Mouse (Mus musculus) lung, adult 18-20 months (tissue): ENCODE measurements around the gene Creg1.
A peak's percentile ranks its signal among the peaks of the same experiment; 100 is the strongest.

Source experiments
- DNase-seq, 2 experiments: peaks; one replicate each; pipeline ENCODE4 v3.0.0; 2022; ENCODE audit warnings: mixed read lengths in 2 of 2

The Creg1 gene

DNA sequence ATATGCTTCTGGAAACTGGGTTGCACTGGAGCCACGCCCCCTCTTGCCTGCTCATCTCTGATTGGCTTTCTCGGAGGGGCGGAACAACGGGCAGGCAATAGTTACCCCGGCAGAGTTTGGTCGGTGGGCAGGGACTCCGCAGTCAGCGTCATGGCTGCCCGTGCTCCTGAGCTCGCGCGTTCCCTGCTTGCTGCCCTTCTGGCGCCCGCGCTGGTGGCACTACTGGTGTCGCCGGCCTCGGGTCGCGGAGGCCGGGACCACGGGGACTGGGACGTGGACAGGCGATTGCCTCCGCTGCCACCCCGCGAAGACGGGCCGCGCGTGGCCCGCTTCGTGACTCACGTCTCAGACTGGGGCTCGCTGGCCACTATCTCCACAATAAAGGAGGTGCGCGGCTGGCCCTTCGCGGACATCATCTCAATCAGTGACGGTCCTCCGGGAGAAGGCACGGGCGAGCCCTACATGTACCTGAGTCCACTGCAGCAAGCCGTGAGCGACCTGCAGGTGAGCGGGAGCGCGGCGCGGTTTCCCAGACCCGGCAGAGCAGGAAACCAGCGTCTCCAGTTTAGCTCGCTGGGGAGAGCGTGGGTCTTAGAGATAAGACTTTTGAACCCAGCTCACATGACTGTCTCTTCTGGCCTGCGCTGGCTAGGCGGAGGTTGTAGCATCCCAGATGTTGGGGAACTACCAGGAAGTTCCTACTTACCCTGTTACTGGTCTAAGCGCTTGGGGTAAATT lies at the start of gene Creg1:
Gene Creg1, plus strand, starts transcription at position 112 of the 738 bp plus-strand sequence.
- peak; percentile 96 to 97 for DNase-seq

DNA sequence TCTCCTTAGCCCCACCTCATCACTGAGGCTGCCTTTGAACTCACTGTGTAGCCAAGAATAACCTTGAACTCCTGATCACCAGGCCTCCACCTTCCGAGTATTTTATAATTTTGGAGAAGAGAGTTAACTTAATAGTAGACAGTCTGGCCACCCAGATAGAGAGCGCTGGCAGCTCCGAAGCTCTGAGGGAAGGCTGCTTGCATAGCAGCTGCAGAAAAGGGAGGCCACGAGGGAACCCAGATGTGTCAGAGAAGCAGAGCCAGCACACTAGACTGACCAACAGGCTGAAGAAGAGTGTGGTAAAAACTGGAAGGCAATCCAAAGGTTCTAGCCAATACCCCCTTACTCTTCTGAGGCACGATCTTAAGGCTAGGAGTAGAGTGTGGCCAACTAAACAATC lies 49.7 kb upstream of the Creg1 start:
- no peak for DNase-seq

DNA sequence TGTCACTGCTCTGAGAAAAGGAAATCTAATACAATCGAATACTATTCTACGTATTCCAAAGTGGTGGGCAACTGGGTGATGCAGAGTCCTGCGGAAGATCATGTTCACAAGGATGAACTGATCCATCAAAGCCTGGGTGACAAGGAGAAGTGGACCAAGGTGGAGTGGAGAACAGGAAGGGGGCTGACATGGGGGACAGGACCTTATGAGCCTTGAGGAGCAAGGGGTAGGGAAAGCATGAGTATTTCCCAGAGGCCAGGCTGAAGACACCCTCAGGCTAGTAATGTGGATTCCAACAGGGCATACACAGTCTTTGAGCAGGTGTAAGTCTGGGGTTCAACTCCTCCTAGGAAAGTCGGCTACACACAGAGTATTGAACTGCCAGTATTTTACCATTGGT lies 47.1 kb upstream of the Creg1 start:
- DNase-seq: no peak

DNA sequence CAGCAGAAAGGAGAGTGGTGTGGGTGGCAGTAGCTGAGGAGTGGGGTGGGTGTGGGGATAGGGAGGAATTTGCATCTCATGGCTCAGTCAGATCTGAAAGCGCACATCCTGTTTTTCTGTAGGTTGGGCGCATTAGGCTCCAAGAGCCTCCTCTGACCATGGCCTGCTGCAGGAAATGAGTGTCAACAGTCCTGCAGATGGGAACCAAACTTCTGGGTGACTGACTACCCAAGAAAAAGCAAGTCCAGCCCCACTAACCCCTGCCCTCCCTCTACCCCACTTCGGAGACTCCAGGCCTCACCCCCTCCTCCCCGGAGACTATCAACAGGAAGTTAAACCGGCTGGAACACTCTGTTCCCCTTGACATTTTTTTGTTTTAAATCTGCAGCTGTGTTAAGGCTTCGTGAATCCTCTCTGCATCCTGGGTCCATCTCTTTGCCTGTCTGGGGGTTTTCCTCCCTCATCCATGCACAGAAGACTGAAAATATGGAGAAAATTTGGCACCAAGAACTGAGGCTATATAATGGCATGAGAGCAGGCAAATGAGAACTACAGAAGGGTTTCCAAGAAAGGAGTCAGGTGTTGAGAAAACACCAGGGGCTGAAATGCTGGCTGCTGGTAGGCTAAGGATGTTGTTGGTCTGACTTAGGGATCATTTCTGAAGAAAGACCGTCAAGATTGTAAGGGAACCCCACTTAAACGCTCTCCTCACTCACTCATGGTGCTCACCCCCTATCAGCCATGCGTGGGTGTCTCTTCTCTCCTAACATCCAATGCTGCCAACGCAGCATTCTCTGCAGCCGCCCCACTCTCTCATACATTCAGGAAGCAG lies 45.6 kb upstream of the Creg1 start:
- DNase-seq: peak; percentile 75 to 77

DNA sequence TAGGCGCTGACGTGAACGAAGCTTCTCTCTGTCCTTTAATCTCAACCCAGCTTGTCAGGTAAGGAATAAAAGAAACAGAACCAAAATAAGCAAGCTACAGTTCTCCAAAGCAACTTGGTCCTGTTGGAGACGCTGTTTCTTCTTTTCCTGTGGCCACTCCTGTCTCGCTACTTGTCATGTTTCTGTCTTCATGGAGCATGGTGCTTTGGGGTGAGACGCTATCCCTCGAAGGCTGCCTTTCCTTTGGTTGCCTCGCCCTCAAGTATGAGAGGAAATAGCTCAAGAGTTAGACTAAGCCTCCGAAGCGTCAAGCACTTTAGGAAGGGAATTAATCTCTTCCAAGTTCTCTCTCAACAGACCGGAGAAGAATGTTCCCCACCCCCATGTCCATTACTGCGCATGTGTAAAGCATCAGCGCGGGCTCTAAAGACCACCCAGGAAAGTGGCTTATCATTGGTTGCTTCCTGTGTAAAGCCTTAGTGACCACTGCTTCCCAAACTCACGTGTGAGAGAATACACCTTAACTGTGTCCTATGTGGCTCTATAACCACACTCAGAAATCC lies 44.9 kb upstream of the Creg1 start:
- DNase-seq: peak in 1 of 2 experiments; percentile 38

DNA sequence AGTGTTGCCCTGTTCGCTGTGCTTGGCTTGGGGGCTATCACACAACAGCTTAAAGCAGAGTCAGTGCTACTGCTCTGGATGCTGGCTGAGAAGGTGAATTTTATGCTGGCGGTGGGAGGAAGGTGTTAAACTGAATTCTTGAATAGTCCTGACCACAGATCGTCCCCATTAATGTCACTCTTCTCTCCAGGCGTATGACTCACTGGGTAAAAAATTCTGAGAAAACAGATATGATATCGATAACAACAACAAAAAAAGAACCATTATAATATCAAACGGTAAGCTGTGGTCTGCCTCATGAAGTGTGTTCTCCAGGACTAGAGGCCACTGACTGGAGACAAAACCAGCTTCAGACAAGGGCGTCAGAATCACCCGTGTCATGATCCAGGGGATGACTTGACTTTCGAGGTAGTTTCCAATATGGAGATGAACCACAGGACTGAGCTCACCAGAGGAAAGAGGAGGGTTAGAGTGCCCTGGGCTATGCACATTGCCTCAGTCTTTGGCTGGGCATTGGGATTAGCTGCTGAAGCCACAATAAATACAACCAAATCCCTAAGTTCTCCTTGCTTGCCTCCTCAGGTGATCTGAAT lies 40.9 kb upstream of the Creg1 start:
- no peak for DNase-seq

DNA sequence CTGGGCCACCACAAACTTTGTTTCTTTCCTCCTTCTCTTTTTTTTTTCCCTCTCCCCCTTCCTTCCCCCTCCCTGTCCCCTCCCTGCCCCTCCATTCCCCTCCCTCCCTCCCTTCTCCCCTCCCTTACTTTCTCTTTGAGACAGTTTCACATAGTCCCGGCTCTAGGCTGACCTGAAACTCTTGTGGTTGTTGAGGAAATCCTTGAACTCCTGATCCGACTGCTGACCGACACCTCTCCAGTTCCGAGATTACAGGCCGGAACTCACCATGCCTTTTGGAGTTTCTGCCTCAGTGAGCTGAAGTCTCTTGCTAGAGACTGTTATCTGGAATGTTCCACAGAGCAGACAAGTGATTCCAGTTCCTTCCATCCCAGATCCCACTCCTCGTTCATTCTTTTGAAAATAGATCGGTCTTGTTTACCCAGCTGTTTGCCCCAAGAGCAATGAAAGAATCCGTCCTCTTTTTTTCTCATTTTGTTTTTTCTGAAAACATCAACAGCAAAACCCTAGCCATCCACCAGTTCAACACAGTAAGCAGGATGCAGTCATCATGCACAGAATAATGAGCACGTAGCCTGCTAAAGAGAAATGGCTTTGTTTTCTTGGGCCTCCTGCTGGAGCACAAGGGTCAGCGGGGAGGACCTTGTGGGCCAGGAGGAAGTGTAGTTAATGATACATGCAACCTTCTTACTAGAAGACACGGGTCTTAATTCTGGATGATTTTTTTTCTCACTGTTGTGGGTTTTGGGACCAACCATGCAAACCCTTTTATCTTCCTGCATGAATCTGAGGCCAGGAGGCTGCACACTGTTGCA lies 39.1 kb upstream of the Creg1 start:
- DNase-seq: no peak

DNA sequence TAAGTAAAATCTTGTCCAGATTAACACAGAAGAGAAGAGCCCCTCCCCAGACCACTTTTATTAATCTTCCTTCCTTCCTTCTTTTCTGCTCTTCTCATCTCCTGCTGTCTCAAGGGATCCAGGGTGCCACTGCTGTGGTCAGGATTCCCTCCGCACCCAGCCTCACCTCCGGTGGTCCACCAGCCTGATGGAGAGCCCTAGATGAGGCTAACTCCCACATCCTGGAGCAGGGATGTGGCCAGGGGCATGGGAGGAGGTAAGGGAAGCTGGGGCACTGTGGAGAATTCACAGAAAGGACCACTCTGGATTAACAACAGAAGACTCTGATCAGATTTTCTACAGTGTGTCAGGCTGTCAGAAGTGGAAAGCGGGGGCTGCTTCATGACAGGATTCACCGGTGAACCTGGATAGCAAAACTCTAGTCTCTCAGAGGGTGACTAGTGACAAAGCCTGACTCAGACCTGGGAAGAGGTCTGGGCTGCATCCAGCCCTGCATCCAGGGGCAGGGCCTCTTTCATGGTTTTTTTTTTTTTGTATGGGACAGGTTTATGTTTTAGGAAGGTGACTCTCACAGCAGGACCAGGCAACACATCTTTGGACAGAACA lies 38.4 kb upstream of the Creg1 start:
- no peak for DNase-seq

DNA sequence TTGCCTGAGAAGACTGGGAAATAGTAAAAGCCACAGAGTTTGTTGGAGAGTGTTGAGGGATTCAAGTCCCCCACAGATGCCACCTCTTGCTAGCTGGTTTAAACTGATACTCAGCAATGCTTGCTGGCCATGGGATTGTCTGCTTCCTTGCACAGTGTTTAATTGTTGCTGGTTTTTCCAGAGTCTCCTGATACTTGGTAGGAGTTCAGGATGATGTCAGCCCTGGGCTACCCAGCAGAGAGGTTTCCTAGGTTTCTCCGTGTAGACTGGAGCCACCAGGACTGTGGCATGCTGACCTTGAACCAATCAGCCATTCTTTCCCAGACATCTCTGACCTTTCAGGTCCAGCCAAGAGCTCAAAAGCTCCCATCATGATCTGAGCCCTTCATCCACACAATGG lies 36.6 kb upstream of the Creg1 start:
- DNase-seq: no peak

DNA sequence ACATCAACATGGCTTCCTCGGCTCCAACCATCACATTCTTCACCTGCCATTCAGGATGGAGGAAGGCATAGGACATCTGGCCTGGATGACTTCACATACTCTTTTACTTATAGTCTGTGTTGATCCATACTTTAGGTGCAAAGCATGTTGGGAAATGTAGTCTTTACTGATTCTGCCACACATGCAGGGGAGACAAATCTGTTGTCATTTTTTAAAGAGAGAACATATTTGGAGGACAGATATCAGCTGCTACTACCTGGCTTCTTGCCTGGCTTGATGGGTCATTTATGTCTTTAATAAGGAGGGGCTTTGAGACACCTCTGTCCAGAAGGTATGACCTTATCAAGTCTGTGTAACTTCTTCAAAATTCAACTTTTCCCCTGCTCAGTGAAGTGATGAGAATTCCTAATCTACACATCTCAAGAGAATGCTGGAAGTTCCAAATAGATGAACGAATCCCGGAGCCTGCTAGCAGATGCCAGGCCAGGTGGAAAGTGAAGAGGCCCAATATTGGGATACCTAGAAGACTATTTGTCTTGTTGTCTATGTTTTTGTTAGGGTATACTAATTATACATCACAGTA lies 35.4 kb upstream of the Creg1 start:
- no peak for DNase-seq

DNA sequence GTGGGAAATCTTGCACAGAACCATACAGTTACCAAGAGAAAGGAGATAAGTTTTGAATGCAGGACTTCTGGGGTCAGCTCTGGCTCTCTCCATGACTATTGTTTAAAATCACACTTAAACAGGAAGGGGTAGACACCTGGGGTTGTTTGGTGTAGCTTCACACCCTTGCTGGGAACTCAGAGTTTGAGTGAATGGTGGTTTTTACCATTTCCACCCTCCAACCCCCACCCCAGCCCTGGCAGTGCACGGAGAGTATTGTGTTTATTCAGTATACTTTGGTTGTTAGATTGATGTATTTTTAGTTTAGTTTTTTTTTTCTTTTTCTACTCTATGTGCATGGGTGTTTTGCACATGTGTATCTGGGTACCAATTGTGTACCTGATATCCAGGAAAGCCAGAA lies 33.4 kb upstream of the Creg1 start:
- DNase-seq: no peak

DNA sequence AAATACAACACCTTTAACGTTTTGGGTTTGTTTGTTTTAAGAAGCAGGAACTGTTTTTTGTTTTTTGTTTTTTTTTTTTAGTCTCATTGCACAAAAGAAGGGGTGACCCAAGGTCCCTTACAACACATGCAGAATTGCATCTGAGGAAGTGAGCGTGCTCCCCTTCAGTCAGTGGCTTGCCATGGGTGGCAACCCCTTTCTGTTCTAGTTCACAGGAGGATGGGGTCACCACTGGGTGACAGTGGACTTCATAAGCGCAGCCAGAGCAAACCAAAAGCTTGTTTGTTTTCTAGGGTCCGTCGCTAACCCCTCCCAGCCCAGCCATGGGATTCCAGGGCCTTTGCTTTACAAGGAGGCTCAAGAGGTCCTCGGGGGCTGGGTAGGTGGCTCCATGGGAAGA lies 32.0 kb upstream of the Creg1 start:
- DNase-seq: no peak

DNA sequence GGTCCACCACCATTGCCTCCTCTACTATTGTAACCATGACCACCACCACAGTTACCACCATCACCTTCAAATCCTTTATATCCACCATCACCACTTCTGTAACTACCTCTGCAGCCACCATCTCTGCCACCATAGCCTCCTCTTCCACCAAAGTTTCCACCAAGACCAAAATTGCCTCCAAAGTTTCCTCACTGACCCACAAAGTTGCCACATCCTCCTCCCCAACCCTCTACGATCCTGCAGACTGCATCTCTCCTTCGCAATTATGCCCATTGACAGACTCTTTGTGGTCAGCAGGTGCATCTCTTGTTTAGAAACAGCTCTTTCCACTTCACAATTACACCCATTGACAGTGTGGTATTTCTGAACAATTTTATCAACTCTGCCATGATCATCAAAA lies 28.7 kb upstream of the Creg1 start:
- no peak for DNase-seq

DNA sequence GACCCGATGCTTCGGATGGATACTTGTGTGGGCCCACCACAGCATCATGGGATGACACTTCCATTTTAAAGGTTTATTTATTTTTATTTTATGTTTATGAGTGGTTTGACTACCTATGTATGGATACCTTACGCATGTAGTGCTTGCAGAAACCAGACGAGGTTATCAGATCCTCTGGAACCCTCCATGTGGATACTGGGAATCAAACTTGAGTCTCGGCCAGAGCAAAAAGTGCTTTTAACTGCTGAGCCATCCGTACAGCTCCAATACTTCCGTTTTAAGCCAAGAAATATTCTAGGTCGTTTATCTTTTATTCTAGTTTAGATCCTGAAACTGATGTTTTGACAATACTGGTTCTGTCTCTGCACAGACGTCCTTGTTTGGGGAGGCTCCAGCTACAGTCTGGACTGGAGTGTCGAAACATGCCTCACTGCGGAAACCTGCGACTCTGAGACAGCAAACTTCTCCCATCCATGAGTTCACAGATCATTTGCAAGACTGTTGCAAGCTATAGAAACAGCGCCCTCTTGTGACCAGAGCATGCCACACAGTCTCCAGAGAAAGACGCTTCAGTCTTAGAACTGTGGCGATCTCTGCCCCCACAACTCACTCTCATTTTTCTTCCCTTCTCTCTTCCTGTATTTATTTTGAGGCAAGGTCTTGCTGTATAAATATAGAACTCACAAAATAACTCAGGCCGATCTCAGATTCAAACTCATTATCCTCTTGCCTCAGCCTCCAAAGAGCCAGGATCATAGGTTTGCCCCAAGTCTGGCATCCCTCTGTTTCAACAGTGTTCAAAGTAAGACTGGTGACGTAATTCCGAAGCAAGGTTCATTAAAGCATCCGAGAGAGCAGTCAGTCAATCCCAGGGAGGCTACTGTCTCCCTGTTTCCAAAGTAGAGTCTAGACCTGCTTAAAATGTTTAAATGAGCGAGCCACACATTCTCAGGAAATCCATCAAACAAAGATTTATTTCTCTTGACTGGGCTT lies 27.4 kb upstream of the Creg1 start:
- DNase-seq: peak; percentile 86 to 89

DNA sequence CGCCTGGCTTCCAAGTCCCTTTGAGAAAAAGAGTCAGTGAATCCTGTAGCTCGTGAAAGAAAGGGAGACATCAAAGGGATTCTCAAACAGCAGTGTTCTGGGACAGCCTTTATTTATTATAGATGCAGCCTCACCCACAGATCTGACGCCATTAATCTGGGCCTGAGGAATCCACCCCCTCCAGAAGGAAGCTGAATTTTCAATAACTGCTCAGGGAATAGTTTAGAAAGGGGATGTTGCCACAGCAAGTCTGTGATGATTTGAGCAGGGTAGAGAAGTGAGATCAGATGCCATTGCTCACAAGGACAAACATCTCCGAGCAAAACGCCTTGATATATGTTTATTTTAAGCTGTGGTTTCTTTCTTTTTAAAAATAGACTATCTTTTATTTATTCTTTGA lies 26.1 kb upstream of the Creg1 start:
- peak in 1 of 2 experiments; percentile 10 for DNase-seq

DNA sequence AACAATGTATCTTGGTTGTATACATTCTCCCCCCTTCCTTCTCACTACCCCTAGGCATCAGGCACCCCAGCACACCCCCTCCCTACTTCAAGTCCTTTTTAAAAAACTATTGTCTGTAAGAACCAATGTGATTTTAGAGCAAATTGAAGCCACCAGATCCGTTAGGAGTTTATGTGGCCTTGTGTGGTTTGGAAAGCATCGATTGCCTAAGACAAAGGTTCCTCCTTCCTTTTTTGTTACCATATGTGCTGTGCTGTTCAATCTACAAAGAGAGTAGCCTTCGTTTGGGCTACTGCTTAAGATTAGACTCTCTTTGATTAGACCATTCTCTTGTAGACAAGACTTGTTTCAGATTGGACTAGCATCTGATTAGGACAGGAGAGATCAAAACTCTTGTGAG lies 25.7 kb upstream of the Creg1 start:
- DNase-seq: no peak

DNA sequence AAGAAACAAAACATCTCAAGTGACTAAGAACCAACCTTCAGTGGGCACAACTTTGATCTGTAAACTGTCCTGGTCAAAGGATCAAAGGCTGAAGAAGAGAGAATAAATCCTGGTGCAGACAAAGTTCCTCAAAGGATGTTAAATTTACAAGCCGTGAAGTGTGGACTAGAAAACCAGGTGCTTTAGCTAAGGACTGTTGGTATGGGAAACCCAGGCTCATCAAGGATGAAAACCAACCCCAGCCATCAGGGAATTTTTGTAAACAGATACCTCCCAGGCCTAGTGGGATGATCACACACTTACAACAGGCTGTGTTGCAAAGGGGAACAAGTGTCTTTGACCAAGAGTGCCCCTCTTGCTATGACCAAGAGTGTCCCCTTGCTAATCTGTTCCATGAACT lies 24.6 kb upstream of the Creg1 start:
- DNase-seq: no peak

DNA sequence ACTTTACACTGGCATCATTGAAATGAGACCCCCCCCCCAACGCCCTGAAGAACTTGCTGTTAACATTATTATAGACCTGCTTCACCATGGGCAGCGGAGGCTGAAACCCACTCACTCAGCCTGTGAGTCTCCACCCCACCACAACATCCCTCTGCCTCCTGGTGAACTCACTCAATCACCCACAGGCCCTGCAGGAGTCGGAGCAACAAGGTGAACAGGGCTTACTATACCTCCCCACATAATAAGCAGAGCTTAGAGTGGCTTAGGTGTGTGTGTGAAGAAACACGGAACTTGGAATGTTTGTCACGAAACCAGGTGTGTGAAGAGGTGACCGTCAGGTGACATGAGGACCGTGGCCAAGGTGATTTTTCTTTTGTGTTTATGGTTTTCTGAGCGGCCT lies 21.6 kb upstream of the Creg1 start:
- DNase-seq: no peak

DNA sequence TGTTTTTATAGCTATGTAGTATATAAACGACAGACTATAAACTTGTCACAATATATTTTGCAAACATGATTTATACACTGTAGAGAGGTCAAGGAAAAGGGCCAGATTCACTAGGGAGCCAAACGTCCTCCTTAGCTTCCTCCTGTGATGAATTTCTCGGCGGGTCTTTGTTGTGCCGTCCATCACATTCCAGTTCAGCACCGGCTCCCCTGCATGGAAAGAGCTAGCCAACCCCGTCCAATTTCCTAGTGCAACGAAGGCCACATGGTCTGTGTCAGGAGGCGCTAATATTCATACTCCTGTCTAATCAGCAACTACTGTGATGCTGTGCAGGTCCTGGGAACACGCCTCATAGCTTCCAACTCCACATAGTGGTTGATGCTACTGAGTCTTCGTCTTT lies 15.5 kb upstream of the Creg1 start:
- DNase-seq: no peak

DNA sequence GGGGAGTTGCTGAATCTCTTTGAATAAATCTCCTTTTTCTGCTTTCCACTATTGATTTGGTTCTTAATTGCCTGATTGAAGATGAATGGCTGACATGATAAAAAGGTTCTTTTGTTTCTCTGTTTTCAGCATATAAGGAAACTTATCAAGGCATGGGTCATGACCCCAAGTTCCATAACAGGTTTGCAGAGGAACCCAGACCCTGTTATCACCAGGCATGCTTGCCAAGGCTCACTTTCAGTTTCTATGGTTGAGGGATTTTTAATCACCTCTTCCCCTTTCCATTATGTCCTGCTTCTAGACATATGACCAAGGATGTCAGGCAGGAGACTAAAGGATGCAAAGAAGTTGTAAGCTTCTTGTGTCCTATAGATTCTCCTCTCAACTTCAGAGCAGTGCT lies 12.4 kb upstream of the Creg1 start:
- DNase-seq: no peak

DNA sequence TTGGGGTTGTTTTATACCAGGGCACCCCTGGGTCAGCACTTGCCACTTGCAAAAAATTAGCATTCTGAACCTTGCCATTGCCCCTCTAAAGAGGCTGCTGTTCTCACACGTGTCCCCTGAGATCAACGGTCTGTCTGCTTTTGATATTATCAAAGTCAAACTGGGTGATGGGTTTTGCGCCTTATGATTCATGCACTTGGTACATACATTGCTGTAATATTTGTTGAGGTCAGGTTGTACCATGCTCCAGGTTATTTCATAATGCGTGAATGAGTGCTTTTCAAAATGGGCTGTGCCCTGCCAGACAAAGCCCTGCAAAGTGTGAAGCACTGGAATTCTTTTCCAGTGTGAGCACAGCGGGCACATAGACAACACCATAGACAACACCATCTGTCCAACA lies 11.7 kb upstream of the Creg1 start:
- no peak for DNase-seq
